Mouse (Mus musculus) embryonic fibroblast, embryonic 13.5 days (primary cell): ENCODE data around the gene Slc30a10. TPM values are rescaled to one million over a fixed set of nuclear protein-coding genes. Genes with fewer than 3 reads are reported as not detected.

ENCODE experiments used
- H3K27ac ChIP-seq: 2 replicates; pipeline ENCODE4 v1.5.1; 2012; ENCODE audit warnings: low read length, control low read depth, inconsistent platforms; ENCODE audit not compliant: insufficient read depth
- H3K4me1 ChIP-seq: 2 replicates; pipeline ENCODE4 v1.6.1; 2011; ENCODE audit warnings: low read length; ENCODE audit not compliant: control insufficient read depth, insufficient read depth
- H3K4me3 ChIP-seq: 2 replicates; pipeline ENCODE4 v1.5.1; 2011; ENCODE audit warnings: mild to moderate bottlenecking, control low read depth, low read length; ENCODE audit not compliant: insufficient read depth
- CTCF ChIP-seq: IDR thresholded peaks from 2 replicates; pipeline ENCODE4 v1.5.1; 2011; ENCODE audit warnings: mild to moderate bottlenecking, control low read depth, low read length, moderate library complexity, borderline replicate concordance; ENCODE audit not compliant: insufficient read depth
- POLR2A ChIP-seq: IDR thresholded peaks from 2 replicates; pipeline ENCODE4 v1.6.1; 2011; ENCODE audit warnings: low read depth, mild to moderate bottlenecking, control low read depth, low read length, moderate library complexity
- polyA plus RNA-seq: library from polyadenylated mRNA; stranded (reverse); fragments of >200 nt; gene quantifications from 2 replicates; pipeline ENCODE4 v1.2.4, GENCODE M21; 2011; ENCODE audit warnings: low read depth; ENCODE audit not compliant: missing spikeins, insufficient read length

Gene Slc30a10
- polyA plus RNA-seq, 1 experiment = not detected

GRCm38 (mm10) chr1:185515526-185515979 is 60.9 kb downstream of the Slc30a10 start:
- Histone ChIP-seq H3K4me3 (no peak overlapping the region), H3K27ac (no peak overlapping the region), H3K4me1 (peaks cover 3% of the 10 kb centered on the region; the same call in 1 of the 2 replicates)
- TF ChIP-seq POLR2A (no peak), CTCF (no peak)

GRCm38 (mm10) chr1:185516041-185516440 is 61.4 kb downstream of the Slc30a10 start:
- peaks cover 3% of the 10 kb centered on the region; the same call in 1 of the 2 replicates for H3K4me1 ChIP-seq
- H3K27ac ChIP-seq = no peak overlapping the region
- no peak for TF ChIP-seq POLR2A
- H3K4me3 ChIP-seq = no peak overlapping the region

- H3K27ac ChIP-seq = no peak overlapping the region
- no peak for TF ChIP-seq POLR2A
- no peak for TF ChIP-seq CTCF
- peaks cover 3% of the 10 kb centered on the region; the same call in 1 of the 2 replicates for H3K4me1 ChIP-seq
- H3K4me3 ChIP-seq = no peak overlapping the region
Measured at GRCm38 (mm10) chr1:185517566-185517965, 62.9 kb downstream of the Slc30a10 start.

Other genes with a start within 250 kb of the Slc30a10 start
- gene Iars2, start 125.5 kb upstream of the Slc30a10 start, polyA plus RNA-seq = 42.9 and 48.4 TPM in 2 replicates
- 23.2 and 30.1 TPM in 2 replicates for gene Bpnt1, start 122.7 kb upstream of the Slc30a10 start, polyA plus RNA-seq
- 223 and 275 TPM in 2 replicates for gene Eprs, start 91.8 kb upstream of the Slc30a10 start, polyA plus RNA-seq